Mouse (Mus musculus): ENCODE measurements around the gene Zfp369.
"Not testable (repeated sequence)": the region's sequence is repeated elsewhere in the genome, so short reads cannot be mapped to it uniquely, and the experiment has no call there.

GRCm38 (mm10) chr13:65351768-65352167, 73.2 kb downstream of the Zfp369 start:
- not testable (repeated sequence) for TF ChIP-seq POLR2A (IDR thresholded peaks at IDR 0.05; ENCODE audit: low read depth, low read length); CTCF (conservative IDR thresholded peaks at IDR 0.05; ENCODE audit: insufficient read depth, insufficient read length, low read depth, low read length)

All from kidney, adult 2 months (tissue).